Mouse (Mus musculus): ENCODE results near the gene Ubash3b.

Ubash3b gene

GRCm38 (mm10) chr9:41007785-41008184 is 153.7 kb downstream of the Ubash3b start:
- DNase-seq (ENCODE audit: low read depth, low spot score): no peak

- DNase-seq (ENCODE audit: low read depth, low spot score): no peak
These were observed 157.1 kb downstream of the Ubash3b start, which contains the start of gene Crtam for GRCm38 (mm10) chr9:41004415-41004814. Crtam (minus strand) TSS chr9:41004628.

GRCm38 (mm10) chr9:40997116-40997779 is 164.2 kb downstream of the Ubash3b start:
- no peak for DNase-seq (ENCODE audit: low read depth, low spot score)

DNA sequence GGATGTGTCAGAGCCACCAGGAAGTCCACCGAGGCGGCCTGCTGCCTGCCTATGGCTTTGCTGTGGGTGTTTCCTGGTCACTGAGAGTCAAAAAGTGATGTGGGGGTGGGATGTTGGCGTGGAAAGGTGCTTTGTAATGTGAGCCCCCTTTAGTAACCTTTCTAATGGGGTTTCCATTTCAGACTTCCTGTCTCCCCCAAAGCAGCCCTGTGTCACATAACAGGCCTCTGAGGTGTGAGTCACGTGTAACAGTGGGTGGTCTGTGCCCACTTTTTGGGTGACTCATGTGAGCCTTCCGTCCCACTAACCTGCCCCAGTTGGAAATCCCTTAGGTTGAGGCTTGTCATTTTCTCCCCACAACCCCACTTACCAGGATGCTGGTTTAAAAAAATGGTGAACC is 167.4 kb downstream of the Ubash3b start:
- DNase-seq (ENCODE audit: low read depth, low spot score): no peak

- DNase-seq (ENCODE audit: low read depth, low spot score): no peak
These were observed 170.0 kb downstream of the Ubash3b start for GRCm38 (mm10) chr9:40991511-40991910.

DNA sequence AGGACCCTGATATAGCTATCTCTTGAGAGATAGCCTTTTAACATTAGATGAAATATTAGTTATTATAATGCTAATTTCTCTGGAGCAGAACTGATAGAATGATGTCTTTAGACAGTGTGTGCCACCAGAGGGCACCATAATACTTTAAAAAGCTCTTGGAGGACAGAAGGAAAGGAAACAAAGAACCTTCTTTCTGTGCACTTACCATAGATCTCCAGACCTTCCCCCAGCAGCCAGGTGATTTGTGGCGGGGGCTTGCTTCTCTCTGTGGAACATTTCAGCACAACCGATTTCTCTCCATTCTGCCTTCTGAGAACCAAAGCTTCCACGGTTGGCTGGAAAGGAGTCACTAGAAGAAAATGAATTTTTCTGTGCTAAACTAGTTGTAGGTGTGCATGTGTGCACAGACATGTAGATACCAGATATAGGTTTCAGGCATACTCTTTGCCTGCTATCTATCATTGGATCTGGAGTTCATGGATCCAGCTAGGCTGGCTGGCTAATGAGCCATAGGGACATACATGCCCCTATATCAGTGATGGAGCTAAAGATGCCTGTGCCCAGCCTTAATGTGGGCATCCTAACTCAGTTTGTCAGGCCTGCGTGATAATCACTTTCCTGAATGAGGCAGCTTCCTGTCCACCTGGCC is 171.4 kb downstream of the Ubash3b start:
- peak; percentile 32 for DNase-seq (ENCODE audit: low read depth, low spot score)

GRCm38 (mm10) chr9:40984313-40984712 is 177.2 kb downstream of the Ubash3b start:
- DNase-seq (ENCODE audit: low read depth, low spot score): no peak

DNA sequence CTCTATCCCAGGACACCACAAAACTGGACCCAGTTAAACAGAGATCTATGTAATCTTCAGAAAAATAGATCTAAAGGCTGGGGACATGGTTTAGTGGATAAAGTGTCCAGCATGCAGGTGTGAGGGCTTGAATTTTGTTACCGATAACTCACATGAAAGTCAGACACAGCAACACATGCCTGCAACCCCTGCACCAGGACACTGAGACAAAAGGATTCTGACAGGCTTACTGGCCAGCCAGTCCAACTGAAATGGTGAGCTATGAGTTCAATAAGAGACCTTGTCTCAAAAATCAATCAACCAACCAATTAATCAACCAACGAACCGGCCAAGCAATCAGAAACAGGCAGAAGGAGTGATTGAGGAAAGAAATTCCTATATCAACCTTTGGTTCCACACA is 177.7 kb downstream of the Ubash3b start:
- no peak for DNase-seq (ENCODE audit: low read depth, low spot score)

- peak; percentile 53 for DNase-seq (ENCODE audit: low read depth, low spot score)
These were observed 179.0 kb downstream of the Ubash3b start for GRCm38 (mm10) chr9:40982480-40982879.

DNA sequence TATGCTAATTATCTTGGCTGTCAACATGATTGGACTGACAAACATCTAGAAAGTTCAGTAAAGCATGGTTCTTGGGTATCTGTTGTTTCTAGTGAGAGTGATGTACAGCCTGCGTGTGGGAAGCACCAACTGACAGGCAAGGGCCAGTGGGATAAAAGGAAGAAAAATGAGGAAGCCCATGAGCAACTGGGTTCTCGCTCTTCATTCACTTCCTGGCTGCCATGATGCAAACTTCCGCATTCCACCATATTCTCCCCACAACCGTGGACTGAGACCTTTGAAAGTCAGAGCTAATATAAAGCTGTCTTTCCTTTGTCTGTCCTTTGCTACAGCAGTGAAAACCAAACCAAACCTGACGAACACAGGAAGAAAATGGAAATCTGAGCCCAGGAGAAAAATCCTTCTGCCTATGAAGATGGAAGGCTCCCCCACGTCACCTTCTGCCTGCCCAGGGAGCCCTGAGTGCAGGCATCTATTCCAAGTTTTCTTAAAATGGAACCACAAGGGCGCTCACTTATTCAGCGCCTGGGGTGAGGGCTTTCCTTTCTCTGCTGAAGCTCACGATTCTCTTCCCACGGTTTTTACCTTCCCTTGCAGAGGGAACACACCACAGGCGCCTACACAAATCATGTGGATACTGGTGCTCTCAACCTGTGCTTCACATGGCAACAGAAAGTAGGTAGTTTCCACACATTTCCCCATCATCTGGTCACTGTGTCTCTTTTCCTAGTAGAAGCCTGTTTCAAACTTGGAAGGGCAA is 187.3 kb downstream of the Ubash3b start:
- DNase-seq (ENCODE audit: low read depth, low spot score): no peak

DNA sequence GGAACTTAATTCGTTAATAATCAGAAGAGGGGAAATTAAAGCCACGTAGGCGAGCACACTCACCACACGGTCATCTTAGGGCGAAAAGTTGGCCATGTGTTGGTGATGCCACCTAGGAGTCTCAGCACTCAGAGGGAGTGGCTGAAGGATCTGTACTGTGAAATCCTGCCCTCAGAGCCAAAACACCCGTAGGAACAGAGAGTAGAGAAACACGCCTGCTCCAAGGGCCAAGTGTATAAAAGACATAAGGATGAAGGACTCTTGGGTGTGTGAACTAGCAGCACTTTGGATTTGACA is 197.1 kb downstream of the Ubash3b start:
- DNase-seq (ENCODE audit: low read depth, low spot score): peak; percentile 16

DNA sequence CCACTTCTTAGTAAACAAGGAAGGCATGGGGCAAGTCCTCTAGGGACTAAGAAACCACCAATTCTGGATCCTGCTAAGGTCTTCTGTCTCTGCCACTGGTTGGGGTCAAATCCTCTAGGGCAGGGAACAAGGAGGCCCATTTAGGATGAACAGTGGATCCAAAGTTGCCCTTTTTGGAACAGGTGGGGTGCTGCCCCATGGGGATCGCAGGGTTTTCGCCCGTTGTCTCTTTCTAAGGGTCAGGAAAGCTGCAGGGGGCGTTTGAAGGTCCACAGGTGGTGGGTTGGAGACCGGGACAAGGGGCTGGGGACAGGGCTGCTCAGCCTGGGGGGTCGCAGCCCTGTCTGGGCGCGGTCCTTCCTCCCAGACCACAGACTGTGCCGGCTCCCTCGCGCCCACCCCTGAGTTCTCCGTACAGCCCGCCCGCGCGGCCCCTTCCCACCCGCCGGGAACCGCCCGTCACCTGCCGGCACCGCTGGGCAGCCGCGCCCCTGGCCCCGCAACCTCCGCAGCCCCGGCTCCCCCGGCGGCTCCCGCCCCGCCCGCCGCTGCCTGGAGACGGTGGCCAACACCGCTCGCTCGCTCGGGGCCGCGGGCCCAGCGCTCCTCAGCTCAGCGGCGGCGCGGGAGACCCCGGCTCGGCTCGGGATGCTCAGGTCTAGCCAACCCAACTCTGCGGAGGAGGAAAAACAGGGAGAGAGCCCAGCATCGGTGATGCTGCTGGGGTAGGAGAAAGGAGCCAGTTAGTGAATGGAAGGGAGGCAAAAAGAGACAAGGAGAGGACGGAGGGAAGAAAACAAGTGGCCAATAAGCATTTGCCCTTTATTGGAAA is 197.7 kb downstream of the Ubash3b start, which contains the start of gene Jhy:
TSS of gene Jhy (minus strand) at position 533 of the 832 bp plus-strand sequence.
- peak; percentile 46 for DNase-seq (ENCODE audit: low read depth, low spot score)

DNA sequence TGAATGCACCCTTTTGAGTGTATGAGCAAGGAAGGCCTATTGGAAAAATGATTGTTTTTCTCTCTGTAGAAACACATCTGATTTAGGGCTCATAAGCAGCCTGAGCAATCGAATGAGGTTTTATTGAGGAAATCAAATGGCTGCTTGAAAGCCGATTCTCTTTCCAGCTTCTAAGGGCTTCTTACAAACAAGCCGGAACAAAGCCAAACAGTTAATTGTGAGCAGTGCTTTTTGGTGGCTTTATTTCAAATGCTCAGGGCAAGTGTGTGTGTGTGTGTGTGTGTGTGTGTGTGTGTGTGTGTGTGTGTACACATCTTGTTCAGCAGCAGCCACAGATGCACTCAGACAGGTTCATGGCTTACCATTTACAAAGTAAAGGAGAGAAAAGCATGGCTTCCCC is 200.1 kb downstream of the Ubash3b start:
- no peak for DNase-seq (ENCODE audit: low read depth, low spot score)
